Mouse (Mus musculus) ES-Bruce4 (cell line): ENCODE data around the gene Dync1i2.

Experiments
- CTCF ChIP-seq: IDR thresholded peaks from one replicate; pipeline ENCODE4 v1.8.1; 2011; ENCODE audit warnings: low read depth, low read length
- POLR2A ChIP-seq: IDR thresholded peaks from one replicate; pipeline ENCODE4 v1.8.1; 2011; ENCODE audit warnings: low read length; ENCODE audit not compliant: insufficient read depth

GRCm38 (mm10) chr2:71312067-71312466 lies 100.6 kb downstream of the Dync1i2 start:
- no peak for TF ChIP-seq CTCF
- no peak for TF ChIP-seq POLR2A
